Mouse (Mus musculus) neural tube, embryonic 12.5 days (tissue): ENCODE measurements around the gene Zkscan6. TPM values are rescaled to one million over a fixed set of nuclear protein-coding genes. Genes with fewer than 3 reads are reported as not detected.

Experiments
- ATAC-seq: fragments of 200-750 bp; cut with Nextera tagmentation; 2 replicates; pipeline ENCODE4 v1.8.0; 2017; ENCODE audit warnings: low read depth, mild to moderate bottlenecking, moderate TSS enrichment, moderate library complexity; ENCODE audit not compliant: low FRiP score
- H3K27ac ChIP-seq: fragments of 300-500 bp; sonication (generic); 2 replicates; pipeline ENCODE4 v1.5.1; 2016
- H3K27me3 ChIP-seq: fragments of 300-500 bp; sonication (generic); replicated peaks from 2 replicates; pipeline ENCODE4 v1.6.1; 2016; ENCODE audit warnings: mild to moderate bottlenecking
- H3K36me3 ChIP-seq: fragments of 300-500 bp; sonication (generic); 2 replicates; pipeline ENCODE4 v1.6.1; 2016; ENCODE audit warnings: mild to moderate bottlenecking
- H3K4me1 ChIP-seq: fragments of 300-500 bp; sonication (generic); 2 replicates; pipeline ENCODE4 v1.6.1; 2016
- H3K4me2 ChIP-seq: fragments of 300-500 bp; sonication (generic); replicated peaks from 2 replicates; pipeline ENCODE4 v1.6.1; 2016; ENCODE audit warnings: mild to moderate bottlenecking
- H3K4me3 ChIP-seq: fragments of 300-500 bp; sonication (generic); 2 replicates; pipeline ENCODE4 v1.5.1; 2016
- H3K9ac ChIP-seq: fragments of 300-500 bp; sonication (generic); 2 replicates; pipeline ENCODE4 v1.6.1; 2016; ENCODE audit warnings: mild to moderate bottlenecking
- H3K9me3 ChIP-seq: fragments of 300-500 bp; sonication (generic); 2 replicates; pipeline ENCODE4 v1.6.1; 2016; ENCODE audit warnings: mild to moderate bottlenecking
- WGBS: fragments of 180-500 bp; shearing (Covaris S2); methylation state at CpG from one replicate; pipeline ENCODE4 v1.1.7; 2016; 5-methylcytosine and 5-hydroxymethylcytosine counted together
- polyA plus RNA-seq: library from polyadenylated mRNA; unstranded; fragments of >200 nt; fragmentation: Nextera tagmentation; extraction: Ambion mirVana; gene quantifications from 2 replicates; pipeline ENCODE4 v1.2.1, GENCODE M21; 2016

The Zkscan6 gene
- polyA plus RNA-seq, 1 experiment from 2014 or later = 20.6 TPM

DNA sequence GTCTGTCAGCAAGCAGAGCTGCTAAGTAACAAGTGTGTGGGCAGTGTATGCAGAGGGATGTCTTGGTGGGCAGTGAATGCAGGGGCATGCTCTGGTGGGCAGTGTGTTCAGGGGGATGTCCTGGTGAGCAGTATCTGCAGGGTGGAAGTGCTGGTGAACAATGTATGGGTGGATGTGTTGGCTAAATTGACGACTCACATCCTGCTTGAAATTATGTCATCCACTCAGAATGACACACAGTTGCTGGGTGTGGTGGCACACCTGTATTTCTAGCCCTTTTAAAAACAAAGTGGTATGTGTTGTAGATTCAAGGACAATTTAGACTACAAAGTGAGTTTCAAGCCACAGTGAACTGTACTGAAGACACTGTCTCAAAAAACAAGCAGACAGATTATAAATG lies 11.2 kb downstream of the Zkscan6 start:
- no peak for ATAC-seq
- no peak overlapping the region for H3K9ac ChIP-seq
- no peaks in the 10 kb centered on the region for H3K4me1 ChIP-seq
- WGBS = 68% methylated on average over 1 of the region's 1 CpGs
- H3K4me2 ChIP-seq = no peak overlapping the region
- H3K27ac ChIP-seq = no peak overlapping the region
- H3K27me3 ChIP-seq = no peaks in the 10 kb centered on the region
- no peaks in the 10 kb centered on the region for H3K9me3 ChIP-seq
- H3K36me3 ChIP-seq = peaks cover 41% of the 10 kb centered on the region
- H3K4me3 ChIP-seq = no peak overlapping the region

GRCm38 (mm10) chr11:65820280-65820679 lies 13.3 kb downstream of the Zkscan6 start:
- 76% methylated on average over 5 of the region's 5 CpGs for WGBS
- no peak overlapping the region for H3K4me2 ChIP-seq
- peaks cover 39% of the 10 kb centered on the region for H3K36me3 ChIP-seq
- H3K4me1 ChIP-seq = no peaks in the 10 kb centered on the region
- H3K4me3 ChIP-seq = no peak overlapping the region
- H3K9me3 ChIP-seq = no peaks in the 10 kb centered on the region
- no peak overlapping the region for H3K27ac ChIP-seq
- peak; percentile 72; the same call in 1 of the 2 replicates for ATAC-seq
- no peak overlapping the region for H3K9ac ChIP-seq
- no peaks in the 10 kb centered on the region for H3K27me3 ChIP-seq

GRCm38 (mm10) chr11:65820877-65821276 lies 13.9 kb downstream of the Zkscan6 start:
- no peak overlapping the region for H3K9ac ChIP-seq
- H3K27me3 ChIP-seq = no peaks in the 10 kb centered on the region
- peak; percentile 44; the same call in 1 of the 2 replicates for ATAC-seq
- peaks cover 33% of the 10 kb centered on the region for H3K36me3 ChIP-seq
- H3K9me3 ChIP-seq = no peaks in the 10 kb centered on the region
- H3K4me1 ChIP-seq = no peaks in the 10 kb centered on the region
- no peak overlapping the region for H3K4me3 ChIP-seq
- 12% methylated on average over 7 of the region's 7 CpGs for WGBS
- H3K27ac ChIP-seq = no peak overlapping the region
- H3K4me2 ChIP-seq = no peak overlapping the region

- Histone ChIP-seq H3K36me3 (peaks cover 35% of the 10 kb centered on the region), H3K27me3 (no peaks in the 10 kb centered on the region), H3K9me3 (no peaks in the 10 kb centered on the region), H3K27ac (no peak overlapping the region), H3K4me3 (no peak overlapping the region), H3K4me1 (no peaks in the 10 kb centered on the region), H3K4me2 (no peak overlapping the region), H3K9ac (no peak overlapping the region)
- ATAC-seq = no peak
- WGBS = 87% methylated on average over 3 of the region's 3 CpGs
Observed at GRCm38 (mm10) chr11:65824556-65824955, 17.6 kb downstream of the Zkscan6 start.

DNA sequence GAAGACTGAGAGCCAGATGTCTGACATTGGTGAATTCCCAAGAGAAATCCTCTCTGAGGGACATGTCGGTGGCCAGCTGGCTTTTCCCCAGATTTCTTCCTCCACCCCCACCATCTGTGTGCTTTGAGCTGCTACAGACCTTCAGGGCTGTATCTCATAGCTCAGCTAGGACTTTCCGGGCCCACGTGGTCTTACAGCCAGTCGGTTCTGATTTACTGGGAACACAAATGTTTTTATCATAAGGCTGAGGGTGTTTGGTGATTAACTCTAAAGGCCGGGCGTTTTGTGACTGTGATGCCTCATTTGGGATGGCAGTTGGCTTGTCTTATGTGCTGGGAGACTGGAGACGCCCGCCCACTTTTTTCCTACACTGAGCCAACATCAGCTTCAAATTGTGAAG lies 32.0 kb downstream of the Zkscan6 start:
- no peak overlapping the region for H3K27ac ChIP-seq
- ATAC-seq = no peak
- WGBS = 66% methylated on average over 8 of the region's 8 CpGs
- no peaks in the 10 kb centered on the region for H3K4me1 ChIP-seq
- no peaks in the 10 kb centered on the region for H3K9me3 ChIP-seq
- no peak overlapping the region for H3K9ac ChIP-seq
- H3K4me3 ChIP-seq = no peak overlapping the region
- no peak overlapping the region for H3K4me2 ChIP-seq
- H3K36me3 ChIP-seq = 0 out of 2 replicates have a peak, but pooled peaks cover 5% of the 10 kb centered on the region
- H3K27me3 ChIP-seq = no peaks in the 10 kb centered on the region

- Histone ChIP-seq H3K4me1 (no peaks in the 10 kb centered on the region), H3K27me3 (no peaks in the 10 kb centered on the region), H3K36me3 (no peaks in the 10 kb centered on the region), H3K9ac (no peak overlapping the region), H3K4me2 (no peak overlapping the region), H3K4me3 (no peak overlapping the region), H3K27ac (no peak overlapping the region), H3K9me3 (no peaks in the 10 kb centered on the region)
- 76% methylated on average over 5 of the region's 5 CpGs for WGBS
- no peak for ATAC-seq
Observed at GRCm38 (mm10) chr11:65846446-65846845, 39.5 kb downstream of the Zkscan6 start.

GRCm38 (mm10) chr11:65852066-65852465 lies 45.1 kb downstream of the Zkscan6 start:
- 21% methylated on average over 1 of the region's 1 CpGs for WGBS
- H3K27me3 ChIP-seq = no peaks in the 10 kb centered on the region
- H3K9ac ChIP-seq = no peak overlapping the region
- no peaks in the 10 kb centered on the region for H3K36me3 ChIP-seq
- 0 out of 2 replicates have a peak, but pooled peaks cover 5% of the 10 kb centered on the region for H3K4me1 ChIP-seq
- H3K4me2 ChIP-seq = no peak overlapping the region
- H3K27ac ChIP-seq = no peak overlapping the region
- peak; percentile 58; the same call in 1 of the 2 replicates for ATAC-seq
- no peaks in the 10 kb centered on the region for H3K9me3 ChIP-seq
- no peak overlapping the region for H3K4me3 ChIP-seq

DNA sequence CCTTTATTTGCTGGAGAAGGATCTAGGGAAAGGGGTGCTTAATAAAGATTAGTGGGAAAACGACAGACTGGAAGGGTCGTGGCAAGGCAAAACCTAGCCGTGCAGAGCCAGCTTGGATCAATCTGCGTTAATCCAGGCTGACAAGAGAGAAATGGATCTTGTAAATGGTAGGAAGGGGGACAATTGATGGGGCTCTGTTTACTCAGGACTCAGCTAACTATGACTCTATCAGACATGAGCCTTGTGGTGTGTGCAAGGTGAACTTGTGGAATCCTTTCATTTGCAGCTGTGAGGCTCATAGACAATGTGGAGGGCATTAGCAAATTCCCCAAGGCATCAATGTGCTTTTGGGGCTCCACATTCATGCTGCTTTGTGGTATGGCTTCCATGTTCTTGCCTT lies 54.5 kb downstream of the Zkscan6 start:
- H3K4me3 ChIP-seq = no peak overlapping the region
- 58% methylated on average over 4 of the region's 4 CpGs for WGBS
- H3K27me3 ChIP-seq = no peaks in the 10 kb centered on the region

GRCm38 (mm10) chr11:65877146-65877775 lies 70.3 kb downstream of the Zkscan6 start:
- H3K9me3 ChIP-seq = no peaks in the 10 kb centered on the region
- no peak overlapping the region for H3K4me3 ChIP-seq
- no peak overlapping the region for H3K27ac ChIP-seq
- H3K9ac ChIP-seq = no peak overlapping the region
- no peak for ATAC-seq
- H3K27me3 ChIP-seq = no peaks in the 10 kb centered on the region
- H3K4me1 ChIP-seq = no peaks in the 10 kb centered on the region
- H3K4me2 ChIP-seq = no peak overlapping the region
- WGBS = 32% methylated on average over 1 of the region's 1 CpGs
- no peaks in the 10 kb centered on the region for H3K36me3 ChIP-seq

More for the DNA sequence above, 54.5 kb downstream of the Zkscan6 start:
- Histone ChIP-seq H3K4me1 (no peaks in the 10 kb centered on the region), H3K27ac (no peak overlapping the region), H3K9ac (no peak overlapping the region), H3K9me3 (no peaks in the 10 kb centered on the region), H3K4me2 (no peak overlapping the region), H3K36me3 (no peaks in the 10 kb centered on the region)
- no peak for ATAC-seq

Other genes with a start within 250 kb of the Zkscan6 start
- gene Map2k4, start 18.9 kb upstream of the Zkscan6 start, polyA plus RNA-seq = 71.3 and 72.6 TPM in 2 replicates